Mouse (Mus musculus) heart, adult 2 months (tissue): ENCODE results near the gene Mlycd.

Experiments used
- CTCF ChIP-seq: fragments of 200-600 bp; IDR thresholded peaks from 2 replicates; pipeline ENCODE4 v1.8.1; 2022; ENCODE audit warnings: antibody characterized with exemption, mild to moderate bottlenecking, moderate library complexity
- POLR2A ChIP-seq: fragments of 200-500 bp; IDR thresholded peaks from 2 replicates; pipeline ENCODE4 v1.6.1; 2011; ENCODE audit warnings: mild to moderate bottlenecking, low read depth, low read length, control low read depth; ENCODE audit not compliant: insufficient read depth

GRCm38 (mm10) chr8:119446211-119446989 lies 51.7 kb downstream of the Mlycd start, which contains the start of gene Necab2:
- TF ChIP-seq CTCF (peak; percentile 72), POLR2A (no peak)
